Mouse (Mus musculus) bone marrow, adult 2 months (tissue): ENCODE measurements around the gene Olfr462.

Source experiments
- CTCF ChIP-seq: fragments of 200-500 bp; IDR thresholded peaks from 2 replicates; pipeline ENCODE4 v1.5.1; 2011; ENCODE audit warnings: low read length, control low read depth; ENCODE audit not compliant: control insufficient read depth, insufficient read depth
- POLR2A ChIP-seq: fragments of 200-500 bp; IDR thresholded peaks from 2 replicates; pipeline ENCODE4 v1.6.1; 2011; ENCODE audit warnings: low read depth, mild to moderate bottlenecking, control low read depth, low read length, borderline replicate concordance; ENCODE audit not compliant: control insufficient read depth

DNA sequence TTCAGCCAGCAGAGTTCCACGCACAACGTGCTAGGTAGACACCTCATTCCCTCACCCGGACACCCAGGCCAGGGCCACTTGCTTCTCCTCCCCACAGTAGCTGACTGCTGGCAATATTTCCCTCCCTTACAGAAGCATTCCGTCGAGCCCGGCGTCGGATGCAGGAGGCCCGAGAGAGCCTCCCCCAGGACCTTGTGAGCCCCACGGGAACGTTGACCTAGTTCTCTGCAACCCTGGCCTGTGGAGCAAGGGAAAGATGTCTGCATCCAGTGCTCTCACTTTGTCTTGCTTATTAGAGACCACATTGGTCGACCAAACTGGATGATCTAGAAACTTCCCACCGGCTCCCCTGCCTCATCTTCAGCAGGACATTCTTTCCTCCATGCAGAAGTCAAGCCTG lies 29.3 kb downstream of the Olfr462 start:
- TF ChIP-seq CTCF, result no peak
- no peak for TF ChIP-seq POLR2A
